Mouse (Mus musculus): ENCODE data around the gene Cyb5d1.

Gene Cyb5d1

GRCm38 (mm10) chr11:69415668-69416451, 20.4 kb upstream of the Cyb5d1 start:
- DNase-seq (ENCODE audit: low read depth, low spot score) = peak; percentile 90

- no peak for DNase-seq (ENCODE audit: low read depth, low spot score)
Measured at GRCm38 (mm10) chr11:69415327-69415667, 19.9 kb upstream of the Cyb5d1 start.

GRCm38 (mm10) chr11:69414421-69415326, 19.2 kb upstream of the Cyb5d1 start:
- DNase-seq (ENCODE audit: low read depth, low spot score) = no peak

GRCm38 (mm10) chr11:69413221-69414181, 18.1 kb upstream of the Cyb5d1 start, which contains the start of gene Kdm6b:
Gene Kdm6b (minus strand): TSS chr11:69413675.
- DNase-seq (ENCODE audit: low read depth, low spot score) = peak; percentile 90

- no peak for DNase-seq (ENCODE audit: low read depth, low spot score)
Measured at GRCm38 (mm10) chr11:69412548-69412947, 17.1 kb upstream of the Cyb5d1 start.

- peak; percentile 49 for DNase-seq (ENCODE audit: low read depth, low spot score)
Measured at GRCm38 (mm10) chr11:69411538-69412203, 16.2 kb upstream of the Cyb5d1 start.

GRCm38 (mm10) chr11:69411073-69411535, 15.7 kb upstream of the Cyb5d1 start:
- peak; percentile 97 for DNase-seq (ENCODE audit: low read depth, low spot score)

- DNase-seq (ENCODE audit: low read depth, low spot score) = peak; percentile 28
Measured at GRCm38 (mm10) chr11:69410310-69411072, 15.1 kb upstream of the Cyb5d1 start.

- DNase-seq (ENCODE audit: low read depth, low spot score) = no peak
Measured at GRCm38 (mm10) chr11:69410045-69410309, 14.5 kb upstream of the Cyb5d1 start.

- peak; percentile 87 for DNase-seq (ENCODE audit: low read depth, low spot score)
Measured at GRCm38 (mm10) chr11:69409378-69410044, 14.1 kb upstream of the Cyb5d1 start.

GRCm38 (mm10) chr11:69408541-69409377, 13.3 kb upstream of the Cyb5d1 start:
- DNase-seq (ENCODE audit: low read depth, low spot score) = peak; percentile 97

GRCm38 (mm10) chr11:69407724-69408004, 12.2 kb upstream of the Cyb5d1 start:
- DNase-seq (ENCODE audit: low read depth, low spot score) = no peak

GRCm38 (mm10) chr11:69406867-69407723, 11.7 kb upstream of the Cyb5d1 start:
- no peak for DNase-seq (ENCODE audit: low read depth, low spot score)

- no peak for DNase-seq (ENCODE audit: low read depth, low spot score)
Measured at GRCm38 (mm10) chr11:69406282-69406681, 10.9 kb upstream of the Cyb5d1 start.

- DNase-seq (ENCODE audit: low read depth, low spot score) = no peak
Measured at GRCm38 (mm10) chr11:69405397-69406200, 10.2 kb upstream of the Cyb5d1 start.

GRCm38 (mm10) chr11:69404595-69405396, 9.4 kb upstream of the Cyb5d1 start:
- peak; percentile 79 for DNase-seq (ENCODE audit: low read depth, low spot score)

Measured in ES-CJ7 (cell line).